Mouse (Mus musculus): ENCODE measurements around the gene Fig4.

Gene Fig4

GRCm38 (mm10) chr10:41302689-41303431, at the start of gene Fig4:
Fig4 (minus strand) TSS chr10:41303260.
- peak; percentile 94 for DNase-seq (ENCODE audit: low read depth, low spot score)

DNA sequence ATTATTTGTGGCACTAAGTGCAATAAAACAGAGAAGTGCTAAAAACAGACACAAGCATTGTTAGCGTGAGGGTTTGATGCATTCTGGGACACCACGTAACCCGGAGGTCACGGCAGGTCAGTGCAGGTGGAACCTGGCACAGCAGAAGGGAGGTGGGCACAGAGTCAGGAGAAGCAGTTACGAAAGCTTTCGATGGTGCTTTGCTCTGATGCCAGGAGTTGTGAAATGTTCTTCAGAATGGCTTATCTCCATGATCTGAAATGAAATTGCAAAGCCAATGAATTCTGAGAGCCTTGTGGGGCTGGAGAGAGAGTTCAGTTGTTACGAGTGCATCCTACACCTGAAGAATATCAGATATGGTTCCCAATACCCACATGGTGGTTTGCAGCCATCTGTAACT, 38.3 kb upstream of the Fig4 start:
- DNase-seq (ENCODE audit: low read depth, low spot score): no peak

DNA sequence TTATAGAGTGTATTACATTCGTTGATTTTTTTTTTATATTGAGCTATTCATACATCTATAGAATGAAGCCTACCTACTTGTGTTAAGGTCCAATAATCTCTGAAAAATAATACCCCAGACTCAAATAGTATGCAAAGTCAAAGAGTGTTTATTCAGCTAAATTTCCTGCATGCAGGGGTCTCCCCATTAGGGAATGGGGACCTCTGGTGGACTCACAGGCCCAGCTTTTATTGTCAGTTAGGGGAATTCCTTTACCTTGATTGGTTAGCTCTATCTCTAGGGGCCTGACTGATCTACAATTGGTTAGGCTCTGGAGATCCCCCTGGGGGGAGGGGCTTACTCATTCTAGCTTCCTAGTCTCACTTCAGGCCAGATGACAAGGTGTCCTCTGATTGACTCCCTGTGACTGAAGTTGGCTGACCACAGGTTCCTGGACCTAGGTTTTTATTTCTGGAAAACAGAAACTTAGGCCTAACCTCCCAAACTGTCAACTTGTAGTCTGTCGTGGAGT, 29.5 kb upstream of the Fig4 start:
- peak; percentile 55 for DNase-seq (ENCODE audit: low read depth, low spot score)

DNA sequence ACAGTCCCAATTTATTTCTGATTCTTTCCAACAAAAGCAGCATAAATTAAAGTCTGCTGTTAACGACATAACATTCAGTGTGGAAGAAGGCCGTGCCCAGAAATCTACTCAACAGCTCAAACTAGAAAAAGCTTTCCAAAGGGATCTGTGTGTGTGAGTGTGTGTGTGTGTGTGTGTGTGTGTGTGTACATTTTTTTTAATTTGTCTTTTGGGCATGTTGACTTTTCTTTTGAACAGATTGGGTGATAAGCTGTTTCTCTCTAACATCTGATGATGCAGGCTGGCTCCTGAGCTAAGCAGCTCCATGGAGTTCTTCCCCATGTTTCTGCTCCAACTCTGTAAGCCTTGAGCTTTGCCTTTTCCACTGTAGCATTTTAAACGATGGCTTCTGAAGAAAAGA, 12.8 kb upstream of the Fig4 start:
- DNase-seq (ENCODE audit: low read depth, low spot score): no peak

DNA sequence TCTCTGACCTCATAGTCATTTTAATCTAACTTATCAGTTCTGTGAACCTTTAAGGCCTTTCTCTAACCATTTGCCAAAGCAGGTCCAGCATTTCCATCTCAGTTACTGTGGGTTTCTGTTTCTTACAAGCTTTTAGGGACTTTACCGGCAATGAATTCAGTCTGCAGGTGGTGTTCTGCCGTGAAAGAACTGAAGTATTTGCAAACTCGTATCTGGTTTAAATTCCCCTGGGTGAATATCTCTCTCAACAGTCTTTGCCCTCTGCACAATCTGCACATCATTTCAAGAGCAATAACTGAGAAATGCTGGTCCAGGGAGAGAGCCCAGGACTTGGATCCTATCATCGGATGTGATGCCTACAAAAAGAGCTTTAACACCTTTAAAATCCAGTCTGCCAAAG, 5.1 kb upstream of the Fig4 start:
- DNase-seq (ENCODE audit: low read depth, low spot score): peak; percentile 72

GRCm38 (mm10) chr10:41304961-41305455, 1.9 kb upstream of the Fig4 start:
- no peak for DNase-seq (ENCODE audit: low read depth, low spot score)

- DNase-seq (ENCODE audit: low read depth, low spot score): peak; percentile 94
Measured at GRCm38 (mm10) chr10:41303639-41304444, 782 bp upstream of the Fig4 start, which contains the start of gene Ak9. Ak9 (plus strand) TSS chr10:41303980.

GRCm38 (mm10) chr10:41300161-41300560, 2.9 kb downstream of the Fig4 start:
- DNase-seq (ENCODE audit: low read depth, low spot score): no peak

DNA sequence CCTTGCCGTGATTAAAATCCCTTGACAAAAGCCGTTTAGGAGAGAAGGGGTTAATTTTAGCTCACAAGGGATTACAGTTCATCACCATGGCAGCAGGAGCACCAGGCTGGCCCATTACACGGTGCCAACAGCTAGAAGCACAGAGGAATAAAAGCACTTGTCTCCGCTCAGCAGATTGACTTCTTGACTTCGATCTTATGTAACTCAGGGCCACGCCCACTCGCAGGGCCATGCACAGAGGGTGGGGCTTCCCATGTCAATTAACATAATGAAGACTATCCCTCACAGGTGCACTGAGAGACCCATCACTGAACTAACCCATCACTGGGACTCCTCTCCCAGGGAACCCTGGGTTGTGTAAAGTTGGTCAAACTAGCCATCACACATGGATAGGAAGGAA, 7.9 kb downstream of the Fig4 start:
- DNase-seq (ENCODE audit: low read depth, low spot score): peak; percentile 21

GRCm38 (mm10) chr10:41294734-41295133, 8.3 kb downstream of the Fig4 start:
- DNase-seq (ENCODE audit: low read depth, low spot score): no peak

- DNase-seq (ENCODE audit: low read depth, low spot score): no peak
Measured at GRCm38 (mm10) chr10:41293019-41293418, 10.0 kb downstream of the Fig4 start.

- DNase-seq (ENCODE audit: low read depth, low spot score): no peak
Measured at GRCm38 (mm10) chr10:41291021-41291420, 12.0 kb downstream of the Fig4 start.

GRCm38 (mm10) chr10:41288771-41289415, 14.2 kb downstream of the Fig4 start:
- DNase-seq (ENCODE audit: low read depth, low spot score): peak; percentile 85

DNA sequence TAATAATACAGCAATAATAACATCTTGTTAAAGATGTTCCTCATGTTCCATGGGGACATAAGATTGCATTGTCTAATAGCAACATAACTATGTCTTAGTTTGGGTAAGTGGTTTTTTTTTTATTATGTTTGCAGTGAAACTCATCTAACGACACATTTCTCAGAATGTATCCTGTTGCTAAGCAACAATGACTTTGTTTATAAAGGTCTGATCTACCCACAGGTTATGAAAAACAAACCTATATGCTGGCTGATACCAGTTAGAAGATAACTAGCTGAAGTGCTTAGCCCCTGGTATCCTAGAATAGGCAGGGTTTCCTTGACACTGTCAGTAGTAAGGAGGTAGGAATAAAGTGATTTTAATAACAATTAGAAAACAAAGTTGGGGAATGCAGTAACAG, 15.0 kb downstream of the Fig4 start:
- DNase-seq (ENCODE audit: low read depth, low spot score): no peak

- DNase-seq (ENCODE audit: low read depth, low spot score): no peak
Measured at GRCm38 (mm10) chr10:41287618-41288017, 15.4 kb downstream of the Fig4 start.

DNA sequence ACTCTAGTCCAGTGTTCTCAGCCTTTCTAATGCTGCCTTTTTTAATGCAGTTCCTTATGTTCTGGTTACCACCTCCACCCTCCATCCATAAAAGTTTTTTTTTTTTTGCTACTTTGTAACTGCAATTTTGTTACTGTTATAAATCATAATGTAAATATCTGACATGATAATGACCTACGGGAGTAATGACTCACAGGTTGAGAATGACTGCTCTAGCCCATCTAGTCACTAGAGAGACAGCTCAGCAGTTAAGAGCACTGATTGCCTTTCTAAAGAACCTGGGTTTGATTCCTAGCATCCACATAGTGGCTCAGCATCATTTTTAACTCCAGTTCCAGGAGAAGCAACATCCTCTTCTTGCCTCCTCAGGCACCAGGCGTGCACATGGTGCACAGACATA, 21.0 kb downstream of the Fig4 start:
- DNase-seq (ENCODE audit: low read depth, low spot score): no peak

DNA sequence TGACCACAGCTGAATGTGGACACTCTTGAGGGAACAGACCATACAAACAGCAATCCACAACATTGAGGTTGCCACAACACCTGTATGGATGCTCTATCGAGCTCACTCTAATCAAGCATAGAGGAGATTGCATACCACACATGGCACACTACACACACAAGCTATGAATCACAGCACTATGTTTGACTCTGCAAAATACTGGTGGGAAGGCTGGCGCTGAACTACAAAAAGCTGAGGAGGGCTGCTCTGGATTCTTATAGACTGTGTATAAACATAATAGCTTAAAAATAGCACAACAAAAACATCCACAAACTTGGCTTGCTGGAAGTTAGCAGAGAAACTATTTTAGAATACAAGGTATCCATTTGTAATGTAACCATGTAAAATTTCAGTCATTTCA, 22.3 kb downstream of the Fig4 start:
- no peak for DNase-seq (ENCODE audit: low read depth, low spot score)

DNA sequence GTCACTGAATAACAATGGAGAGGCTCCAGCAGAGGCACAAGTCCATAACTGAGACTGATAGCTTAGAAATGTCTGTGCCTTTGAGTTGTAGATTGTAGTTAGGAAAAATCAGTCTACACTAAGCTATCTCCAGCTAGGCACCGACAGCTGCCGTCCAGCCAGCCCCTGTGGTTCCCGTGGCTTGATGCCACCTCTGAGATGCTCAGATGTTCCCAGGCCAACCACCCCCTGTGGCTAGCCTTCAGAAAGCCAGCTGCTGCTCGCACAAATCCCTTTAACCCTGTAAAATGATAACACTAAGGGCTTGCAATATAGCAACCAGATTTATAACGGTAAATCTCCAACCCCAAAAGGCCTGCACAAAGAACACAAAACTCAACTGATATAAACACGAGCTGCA, 22.9 kb downstream of the Fig4 start:
- no peak for DNase-seq (ENCODE audit: low read depth, low spot score)

GRCm38 (mm10) chr10:41278808-41279207, 24.3 kb downstream of the Fig4 start:
- DNase-seq (ENCODE audit: low read depth, low spot score): no peak

DNA sequence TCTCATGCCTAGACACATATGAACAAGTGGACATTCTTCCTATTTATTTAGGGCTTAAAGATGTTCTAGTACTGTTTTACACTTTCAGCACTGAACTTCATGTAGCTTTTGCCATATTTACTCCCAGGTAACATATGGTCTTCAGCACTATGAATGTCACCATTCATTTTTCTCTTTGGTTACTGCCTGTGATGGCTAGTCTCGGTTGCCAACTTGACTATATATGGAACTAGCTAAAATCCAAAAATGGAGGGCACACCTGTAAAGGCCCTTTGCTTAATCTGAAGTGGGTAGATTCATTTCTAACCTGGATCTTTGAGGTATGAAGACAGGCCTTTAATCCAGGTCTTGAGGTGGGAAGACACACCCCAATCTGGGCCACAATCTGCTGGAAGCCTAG, 28.2 kb downstream of the Fig4 start:
- no peak for DNase-seq (ENCODE audit: low read depth, low spot score)

DNA sequence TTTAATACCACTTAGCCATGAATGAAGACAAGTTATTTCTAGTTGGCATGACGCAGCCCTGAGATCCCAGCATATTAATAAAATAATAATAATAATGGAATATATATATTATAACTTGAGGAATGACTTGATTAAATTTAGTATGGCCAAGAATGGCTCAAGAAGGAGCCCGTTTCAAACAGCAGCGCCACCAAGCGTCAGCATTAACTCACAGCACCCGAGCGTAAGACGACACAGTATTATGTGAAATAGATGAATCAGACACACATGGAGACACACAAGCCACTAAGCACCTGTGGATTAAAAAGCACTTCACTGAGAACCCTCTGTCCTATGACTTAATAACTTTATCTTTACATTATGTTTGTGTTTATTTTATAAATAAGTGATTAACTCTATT, 31.2 kb downstream of the Fig4 start:
- DNase-seq (ENCODE audit: low read depth, low spot score): peak; percentile 29

DNA sequence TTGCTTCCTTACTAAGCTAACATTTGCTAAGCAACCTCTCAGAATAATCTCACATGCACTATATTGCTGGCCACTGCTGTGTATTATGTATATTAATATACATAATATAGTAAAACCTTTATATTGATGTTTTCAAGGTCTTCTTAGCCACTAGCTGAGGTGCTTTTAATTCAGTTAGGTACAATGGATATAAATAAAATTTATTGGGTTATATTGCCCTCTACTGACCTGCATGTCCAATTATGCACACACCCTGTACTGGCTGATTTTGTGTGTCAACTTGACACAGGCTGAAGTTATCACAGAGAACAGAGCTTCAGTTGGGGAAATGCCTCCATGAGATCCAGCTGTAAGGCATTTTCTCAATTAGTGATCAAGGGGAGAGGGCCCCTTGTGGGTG, 41.2 kb downstream of the Fig4 start:
- DNase-seq (ENCODE audit: low read depth, low spot score): no peak
